Mouse (Mus musculus) hindbrain, embryonic 13.5 days (tissue): ENCODE measurements around the gene Olfr524. TPM values are rescaled to one million over a fixed set of nuclear protein-coding genes. Genes with fewer than 3 reads are reported as not detected.

Experiments
- ATAC-seq: fragments of 200-750 bp; cut with Nextera tagmentation; 2 replicates; pipeline ENCODE4 v1.8.0; 2017; ENCODE audit warnings: moderate TSS enrichment; ENCODE audit not compliant: low FRiP score
- H3K27ac ChIP-seq: fragments of 300-500 bp; sonication (generic); 2 replicates; pipeline ENCODE4 v1.5.1; 2015; ENCODE audit warnings: inconsistent platforms, mild to moderate bottlenecking, moderate library complexity
- H3K27me3 ChIP-seq: fragments of 300-500 bp; sonication (generic); 2 replicates; pipeline ENCODE4 v1.6.1; 2015; ENCODE audit warnings: mild to moderate bottlenecking, inconsistent platforms
- H3K36me3 ChIP-seq: fragments of 300-500 bp; sonication (generic); 2 replicates; pipeline ENCODE4 v1.6.1; 2015; ENCODE audit warnings: mild to moderate bottlenecking, inconsistent platforms
- H3K4me1 ChIP-seq: fragments of 300-500 bp; sonication (generic); replicated peaks from 2 replicates; pipeline ENCODE4 v1.6.1; 2015; ENCODE audit warnings: inconsistent platforms
- H3K4me2 ChIP-seq: fragments of 300-500 bp; sonication (generic); 2 replicates; pipeline ENCODE4 v1.6.1; 2015; ENCODE audit warnings: inconsistent platforms, mild to moderate bottlenecking, moderate library complexity
- H3K4me3 ChIP-seq: fragments of 300-500 bp; sonication (generic); 2 replicates; pipeline ENCODE4 v1.5.1; 2015; ENCODE audit warnings: mild to moderate bottlenecking, inconsistent platforms
- H3K9ac ChIP-seq: fragments of 300-500 bp; sonication (generic); 2 replicates; pipeline ENCODE4 v1.6.1; 2015; ENCODE audit warnings: mild to moderate bottlenecking, inconsistent platforms
- H3K9me3 ChIP-seq: fragments of 300-500 bp; sonication (generic); 2 replicates; pipeline ENCODE4 v1.6.1; 2016; ENCODE audit warnings: inconsistent platforms
- WGBS: fragments of 180-500 bp; shearing (Covaris S2); methylation state at CpG from one replicate; pipeline ENCODE4 v1.1.7; 2015; 5-methylcytosine and 5-hydroxymethylcytosine counted together
- polyA plus RNA-seq: library from polyadenylated mRNA; unstranded; fragments of >200 nt; fragmentation: Nextera tagmentation; extraction: Ambion mirVana; gene quantifications from 2 replicates; pipeline ENCODE4 v1.2.1, GENCODE M21; 2015

Gene Olfr524
- not detected in 2 replicates for polyA plus RNA-seq

GRCm38 (mm10) chr7:140205864-140206263 is at the start of gene Olfr524:
TSS of gene Olfr524 (minus strand) at chr7:140205964.
- Histone ChIP-seq H3K9me3 (no peaks in the 10 kb centered on the region), H3K4me1 (no peaks in the 10 kb centered on the region), H3K27me3 (no peaks in the 10 kb centered on the region), H3K9ac (no peak within 1 kb of the TSS), H3K36me3 (no peaks in the 10 kb centered on the region), H3K4me2 (no peak within 1 kb of the TSS), H3K27ac (no peak within 1 kb of the TSS), H3K4me3 (no peak within 1 kb of the TSS)
- ATAC-seq, result no peak

GRCm38 (mm10) chr7:140253780-140254299 is 48.1 kb upstream of the Olfr524 start:
- ATAC-seq, result no peak
- Histone ChIP-seq H3K27me3 (no peaks in the 10 kb centered on the region), H3K27ac (no peak overlapping the region), H3K4me3 (no peak overlapping the region), H3K9me3 (no peaks in the 10 kb centered on the region), H3K9ac (no peak overlapping the region), H3K4me1 (no peaks in the 10 kb centered on the region), H3K4me2 (no peak overlapping the region), H3K36me3 (no peaks in the 10 kb centered on the region)
- WGBS, result 87% methylated on average over 7 of the region's 7 CpGs

GRCm38 (mm10) chr7:140247216-140247615 is 41.5 kb upstream of the Olfr524 start, which contains the start of gene 5830411N06Rik:
TSS of gene 5830411N06Rik (plus strand) at chr7:140247284.
- Histone ChIP-seq H3K4me2 (no peak within 1 kb of the TSS), H3K27ac (no peak within 1 kb of the TSS), H3K4me3 (no peak within 1 kb of the TSS), H3K36me3 (no peaks in the 10 kb centered on the region), H3K4me1 (no peaks in the 10 kb centered on the region), H3K27me3 (no peaks in the 10 kb centered on the region), H3K9me3 (peaks cover 2% of the 10 kb centered on the region), H3K9ac (no peak within 1 kb of the TSS)
- 93% methylated on average over 4 of the region's 4 CpGs for WGBS
- ATAC-seq, result no peak

DNA sequence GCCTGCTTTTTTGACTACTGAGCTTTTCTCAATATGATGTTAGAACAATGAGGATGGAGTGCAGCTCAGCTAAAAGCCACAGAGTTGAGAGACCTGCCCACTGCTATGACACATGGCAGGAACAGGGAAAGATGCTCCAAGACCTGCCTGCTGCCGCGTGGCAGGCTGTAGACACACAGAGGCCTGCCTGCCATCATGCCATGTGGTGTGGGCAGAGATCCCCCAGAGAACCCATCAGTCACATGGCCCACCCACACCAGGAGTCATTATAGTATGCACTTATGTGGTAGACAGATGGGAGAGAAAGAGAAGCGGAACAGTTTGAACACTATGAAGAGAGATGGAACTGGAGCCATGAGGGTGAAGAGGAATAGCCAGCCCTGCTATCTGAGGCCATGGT is 27.9 kb upstream of the Olfr524 start:
- Histone ChIP-seq H3K4me1 (no peaks in the 10 kb centered on the region), H3K4me2 (no peak overlapping the region), H3K4me3 (no peak overlapping the region), H3K9ac (no peak overlapping the region), H3K36me3 (no peaks in the 10 kb centered on the region), H3K27ac (no peak overlapping the region), H3K27me3 (no peaks in the 10 kb centered on the region), H3K9me3 (no peaks in the 10 kb centered on the region)
- ATAC-seq, result no peak
- WGBS, result 94% methylated on average over 3 of the region's 3 CpGs

- H3K27ac ChIP-seq, result no peak overlapping the region
- H3K4me2 ChIP-seq, result no peak overlapping the region
- no peak overlapping the region for H3K9ac ChIP-seq
- no peaks in the 10 kb centered on the region for H3K36me3 ChIP-seq
- ATAC-seq, result no peak
- no peaks in the 10 kb centered on the region for H3K4me1 ChIP-seq
- H3K27me3 ChIP-seq, result no peaks in the 10 kb centered on the region
- H3K4me3 ChIP-seq, result no peak overlapping the region
- 57% methylated on average over 2 of the region's 2 CpGs for WGBS
- H3K9me3 ChIP-seq, result no peaks in the 10 kb centered on the region
Measured at GRCm38 (mm10) chr7:140231026-140231425, 25.3 kb upstream of the Olfr524 start.

- Histone ChIP-seq H3K9ac (no peak overlapping the region), H3K4me3 (no peak overlapping the region), H3K9me3 (no peaks in the 10 kb centered on the region), H3K4me2 (no peak overlapping the region), H3K4me1 (no peaks in the 10 kb centered on the region), H3K27me3 (no peaks in the 10 kb centered on the region), H3K27ac (no peak overlapping the region), H3K36me3 (no peaks in the 10 kb centered on the region)
- 82% methylated on average over 13 of the region's 13 CpGs for WGBS
- no peak for ATAC-seq
Measured at GRCm38 (mm10) chr7:140228476-140228875, 22.7 kb upstream of the Olfr524 start.

GRCm38 (mm10) chr7:140224209-140224608 is 18.4 kb upstream of the Olfr524 start:
- no peaks in the 10 kb centered on the region for H3K9me3 ChIP-seq
- no peaks in the 10 kb centered on the region for H3K36me3 ChIP-seq
- H3K4me3 ChIP-seq, result no peak overlapping the region
- WGBS, result 90% methylated on average over 13 of the region's 13 CpGs
- H3K4me2 ChIP-seq, result no peak overlapping the region
- no peak for ATAC-seq
- no peak overlapping the region for H3K27ac ChIP-seq
- no peak overlapping the region for H3K9ac ChIP-seq
- no peaks in the 10 kb centered on the region for H3K4me1 ChIP-seq
- H3K27me3 ChIP-seq, result no peaks in the 10 kb centered on the region

DNA sequence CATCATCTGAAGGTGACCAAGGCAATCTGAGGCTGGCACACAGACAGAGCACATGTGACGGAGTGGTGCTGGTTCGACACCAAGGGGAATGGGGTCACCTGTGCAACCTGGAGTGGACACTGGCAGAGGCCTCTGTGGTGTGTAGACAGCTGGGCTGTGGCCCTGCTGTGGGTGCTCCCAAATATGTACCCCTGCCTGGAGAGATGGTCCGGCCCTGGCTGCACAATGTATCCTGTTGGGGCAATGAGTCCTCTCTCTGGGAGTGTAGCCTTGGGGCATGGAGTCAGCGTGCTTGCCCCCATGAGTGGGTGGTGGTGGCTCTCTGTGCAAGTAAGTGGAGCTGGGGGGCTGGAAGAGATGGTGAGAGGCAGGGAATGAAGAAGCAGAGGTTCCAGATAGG is 14.6 kb upstream of the Olfr524 start:
- Histone ChIP-seq H3K9ac (no peak overlapping the region), H3K4me3 (no peak overlapping the region), H3K27ac (no peak overlapping the region), H3K27me3 (no peaks in the 10 kb centered on the region), H3K4me2 (no peak overlapping the region), H3K4me1 (no peaks in the 10 kb centered on the region), H3K9me3 (no peaks in the 10 kb centered on the region), H3K36me3 (no peaks in the 10 kb centered on the region)
- WGBS, result 93% methylated on average over 4 of the region's 4 CpGs
- no peak for ATAC-seq

- no peaks in the 10 kb centered on the region for H3K4me1 ChIP-seq
- H3K9me3 ChIP-seq, result no peaks in the 10 kb centered on the region
- H3K27me3 ChIP-seq, result no peaks in the 10 kb centered on the region
- no peak overlapping the region for H3K9ac ChIP-seq
- ATAC-seq, result no peak
- H3K36me3 ChIP-seq, result no peaks in the 10 kb centered on the region
- no peak overlapping the region for H3K27ac ChIP-seq
- H3K4me2 ChIP-seq, result no peak overlapping the region
- no peak overlapping the region for H3K4me3 ChIP-seq
- 30% methylated on average over 1 of the region's 1 CpGs for WGBS
Measured at GRCm38 (mm10) chr7:140219268-140219667, 13.5 kb upstream of the Olfr524 start.

GRCm38 (mm10) chr7:140217967-140218366 is 12.2 kb upstream of the Olfr524 start, which contains the start of gene Cd163l1:
TSS of gene Cd163l1 (plus strand) at chr7:140218267.
- H3K4me2 ChIP-seq, result no peak within 1 kb of the TSS
- 85% methylated on average over 2 of the region's 2 CpGs for WGBS
- no peak for ATAC-seq
- H3K27me3 ChIP-seq, result no peaks in the 10 kb centered on the region
- no peak within 1 kb of the TSS for H3K4me3 ChIP-seq
- H3K36me3 ChIP-seq, result no peaks in the 10 kb centered on the region
- H3K27ac ChIP-seq, result no peak within 1 kb of the TSS
- H3K9ac ChIP-seq, result no peak within 1 kb of the TSS
- H3K4me1 ChIP-seq, result no peaks in the 10 kb centered on the region
- H3K9me3 ChIP-seq, result no peaks in the 10 kb centered on the region

GRCm38 (mm10) chr7:140213841-140214240 is 8.1 kb upstream of the Olfr524 start:
- Histone ChIP-seq H3K9me3 (no peaks in the 10 kb centered on the region), H3K9ac (no peak overlapping the region), H3K36me3 (no peaks in the 10 kb centered on the region), H3K4me3 (no peak overlapping the region), H3K4me1 (no peaks in the 10 kb centered on the region), H3K27ac (no peak overlapping the region), H3K27me3 (no peaks in the 10 kb centered on the region), H3K4me2 (no peak overlapping the region)
- WGBS, result 89% methylated on average over 5 of the region's 5 CpGs
- ATAC-seq, result no peak

- WGBS, result 84% methylated on average over 3 of the region's 3 CpGs
- no peak overlapping the region for H3K4me3 ChIP-seq
- H3K4me1 ChIP-seq, result no peaks in the 10 kb centered on the region
- no peaks in the 10 kb centered on the region for H3K27me3 ChIP-seq
- no peak overlapping the region for H3K4me2 ChIP-seq
- H3K9me3 ChIP-seq, result no peaks in the 10 kb centered on the region
- no peak for ATAC-seq
- no peak overlapping the region for H3K9ac ChIP-seq
- H3K27ac ChIP-seq, result no peak overlapping the region
- no peaks in the 10 kb centered on the region for H3K36me3 ChIP-seq
Measured at GRCm38 (mm10) chr7:140208677-140209076, 2.9 kb upstream of the Olfr524 start.

GRCm38 (mm10) chr7:140208153-140208552 is 2.4 kb upstream of the Olfr524 start:
- no peaks in the 10 kb centered on the region for H3K4me1 ChIP-seq
- ATAC-seq, result no peak
- WGBS, result 80% methylated on average over 8 of the region's 8 CpGs
- H3K4me3 ChIP-seq, result no peak overlapping the region
- no peaks in the 10 kb centered on the region for H3K36me3 ChIP-seq
- no peak overlapping the region for H3K4me2 ChIP-seq
- no peak overlapping the region for H3K27ac ChIP-seq
- H3K9me3 ChIP-seq, result no peaks in the 10 kb centered on the region
- H3K27me3 ChIP-seq, result no peaks in the 10 kb centered on the region
- no peak overlapping the region for H3K9ac ChIP-seq
